Mouse (Mus musculus) spleen, adult 2 months (tissue): ENCODE data around the gene Gps2. TPM values are rescaled to one million over a fixed set of nuclear protein-coding genes. Genes with fewer than 3 reads are reported as not detected.

Source experiments
- DNase-seq, 2 experiments: peaks; one replicate each; pipeline versions ENCODE4 v3.0.0 to v3.0.0-alpha.2; 2012 to 2021; ENCODE audit warnings: low spot score in 2 of 2, low read depth in 1 of 2
- H3K27ac ChIP-seq: fragments of 200-500 bp; 2 replicates; pipeline ENCODE4 v1.5.1; 2012; ENCODE audit warnings: low read length, inconsistent platforms; ENCODE audit not compliant: insufficient read depth
- H3K27me3 ChIP-seq: fragments of 200-500 bp; 2 replicates; pipeline ENCODE4 v1.6.1; 2012; ENCODE audit warnings: mild to moderate bottlenecking, moderate library complexity, low read length, inconsistent platforms; ENCODE audit not compliant: control insufficient read depth, insufficient read depth
- H3K36me3 ChIP-seq: fragments of 200-500 bp; 2 replicates; pipeline ENCODE4 v1.6.1; 2012; ENCODE audit warnings: mild to moderate bottlenecking, low read length, inconsistent platforms; ENCODE audit not compliant: control insufficient read depth, insufficient read depth
- H3K4me1 ChIP-seq: fragments of 200-500 bp; 2 replicates; pipeline ENCODE4 v1.6.1; 2011; ENCODE audit warnings: inconsistent platforms; ENCODE audit not compliant: control insufficient read depth, insufficient read depth, insufficient read length
- H3K4me3 ChIP-seq: fragments of 200-500 bp; 2 replicates; pipeline ENCODE4 v1.5.1; 2011; ENCODE audit warnings: mild to moderate bottlenecking, inconsistent platforms; ENCODE audit not compliant: insufficient read depth, insufficient read length; ENCODE audit errors: extremely low read depth
- CTCF ChIP-seq: fragments of 200-500 bp; IDR thresholded peaks from 2 replicates; pipeline ENCODE4 v1.5.1; 2011; ENCODE audit warnings: mild to moderate bottlenecking, inconsistent platforms; ENCODE audit not compliant: insufficient read depth, insufficient read length, insufficient replicate concordance; ENCODE audit errors: extremely low read depth
- POLR2A ChIP-seq: fragments of 200-500 bp; IDR thresholded peaks from 2 replicates; pipeline ENCODE4 v1.6.1; 2011; ENCODE audit warnings: low read depth, low read length, inconsistent platforms
- WGBS: fragments of 180-500 bp; shearing (Covaris S2); methylation state at CpG from one replicate; pipeline ENCODE4 v1.1.7; 2018; 5-methylcytosine and 5-hydroxymethylcytosine counted together
- polyA plus RNA-seq: library from polyadenylated mRNA; depleted of rRNA; stranded (reverse); fragments of >200 nt; gene quantifications from 2 replicates; pipeline ENCODE4 v1.2.3, GENCODE M21; 2012

Gps2 gene
- polyA plus RNA-seq, 1 experiment = 119 TPM

DNA sequence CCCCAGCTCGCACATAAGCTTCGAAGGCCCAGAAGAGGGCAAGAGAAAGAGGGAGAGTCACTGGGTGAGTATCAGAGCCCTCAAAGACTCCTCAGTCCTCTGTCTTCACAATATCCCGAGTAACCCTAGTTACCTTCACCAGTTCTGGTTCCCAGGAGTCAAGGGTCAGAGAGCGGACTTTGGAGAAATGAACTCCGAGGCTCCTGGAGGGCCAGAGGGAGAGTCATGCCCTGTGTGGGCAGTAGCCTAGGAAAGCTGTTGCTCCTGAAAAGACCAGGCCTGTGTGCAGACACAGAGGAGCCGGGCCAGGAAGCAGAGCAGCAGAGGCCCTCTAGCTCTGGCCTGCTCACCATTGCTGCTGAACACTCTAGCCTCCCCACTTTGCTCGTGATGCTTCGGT is 29.0 kb upstream of the Gps2 start:
- Histone ChIP-seq H3K27ac (no peak overlapping the region), H3K4me3 (no peak overlapping the region), H3K36me3 (peaks cover 37% of the 10 kb centered on the region), H3K27me3 (no peaks in the 10 kb centered on the region), H3K4me1 (peaks cover 5% of the 10 kb centered on the region; the same call in 1 of the 2 replicates)
- TF ChIP-seq CTCF (no peak), POLR2A (no peak)
- WGBS = 87% methylated on average over 8 of the region's 8 CpGs
- DNase-seq = no peak

DNA sequence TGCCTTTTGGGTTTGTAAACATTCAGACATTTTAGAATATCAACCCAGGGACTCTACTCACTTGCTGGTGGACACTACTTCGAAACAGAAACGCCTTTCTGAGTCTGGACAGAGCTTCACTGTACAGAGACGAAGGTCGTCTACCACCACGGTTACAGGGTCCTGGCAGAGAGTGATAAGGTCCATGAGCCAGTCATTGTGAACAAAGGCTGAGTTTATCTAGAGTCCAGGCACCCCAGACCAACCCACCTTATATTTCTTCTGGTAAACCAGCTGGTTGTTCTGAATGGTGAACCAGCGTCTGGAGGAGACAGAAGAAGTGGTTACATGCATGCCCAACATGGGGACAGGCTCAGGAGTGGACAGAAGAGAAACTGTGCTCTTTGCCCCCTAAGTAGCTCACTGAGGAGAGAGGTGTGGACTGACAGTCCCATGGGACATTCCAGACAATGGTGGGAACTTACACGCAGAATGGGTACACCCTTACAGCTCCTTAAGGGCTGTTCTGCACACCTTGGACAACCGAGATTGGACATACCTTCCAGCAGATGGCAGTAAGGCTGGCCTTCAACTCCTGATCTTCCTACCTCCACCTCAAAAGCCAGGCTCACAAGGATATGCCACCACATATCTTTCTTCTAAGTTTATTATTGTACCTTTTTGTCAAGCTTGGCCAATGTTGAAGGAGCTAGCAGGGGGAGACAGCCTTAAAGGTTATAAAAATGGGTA is 26.6 kb upstream of the Gps2 start:
- no peak; the same call in 1 of the 2 replicates for TF ChIP-seq CTCF
- TF ChIP-seq POLR2A = no peak
- no peak for DNase-seq
- Histone ChIP-seq H3K4me1 (peaks cover 5% of the 10 kb centered on the region; the same call in 1 of the 2 replicates), H3K4me3 (no peak overlapping the region), H3K27me3 (no peaks in the 10 kb centered on the region), H3K36me3 (peaks cover 51% of the 10 kb centered on the region), H3K27ac (no peak overlapping the region)
- 80% methylated on average over 8 of the region's 8 CpGs for whole genome bisulfite sequencing

DNA sequence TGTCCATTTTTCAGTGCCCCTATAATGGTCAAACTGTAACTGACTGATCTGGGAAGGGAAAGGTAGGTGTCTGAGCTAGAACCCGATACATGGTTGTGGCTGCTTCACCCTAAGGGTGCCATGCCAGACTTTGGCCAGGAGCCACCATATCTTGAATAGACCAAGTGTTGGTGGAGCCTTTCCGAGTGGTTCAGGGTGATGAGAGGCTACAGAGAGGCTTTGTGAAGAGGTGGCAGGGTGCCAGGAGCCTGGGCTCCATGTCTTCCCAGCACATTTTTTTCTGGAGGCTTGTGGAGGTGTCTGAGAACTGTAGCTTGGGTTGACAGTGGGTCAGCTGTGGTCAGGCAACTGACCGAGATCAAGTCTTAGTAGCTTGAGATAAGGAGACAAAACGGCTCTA is 22.2 kb upstream of the Gps2 start:
- H3K27ac ChIP-seq = no peak overlapping the region
- peaks cover 11% of the 10 kb centered on the region; the same call in 1 of the 2 replicates for H3K4me1 ChIP-seq
- TF ChIP-seq POLR2A = no peak
- TF ChIP-seq CTCF = no peak
- WGBS = 86% methylated on average over 4 of the region's 4 CpGs
- no peak for DNase-seq
- H3K4me3 ChIP-seq = no peak overlapping the region
- peaks cover 25% of the 10 kb centered on the region for H3K36me3 ChIP-seq
- H3K27me3 ChIP-seq = no peaks in the 10 kb centered on the region

DNA sequence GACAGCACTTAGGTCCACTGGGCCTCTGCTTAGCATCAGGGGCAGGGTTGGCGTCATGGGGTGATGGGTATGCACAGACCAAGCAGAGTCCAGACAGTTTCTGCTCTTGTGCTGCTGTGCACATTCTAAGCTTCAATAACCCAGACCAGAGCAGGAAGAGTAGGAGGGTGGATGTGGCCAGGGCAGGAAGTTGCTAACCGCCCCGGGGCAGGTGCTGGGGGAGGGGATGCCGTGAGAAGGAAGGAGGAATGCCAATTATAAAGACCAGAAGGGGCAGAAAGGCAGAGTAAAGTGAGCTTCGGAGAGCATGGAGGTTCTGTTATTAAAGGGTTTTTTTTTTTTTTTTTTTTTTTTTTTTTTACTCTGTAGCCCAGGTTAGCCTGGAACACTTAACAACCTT is 19.0 kb upstream of the Gps2 start:
- Histone ChIP-seq H3K36me3 (peaks cover 14% of the 10 kb centered on the region), H3K27ac (peak overlapping the region; percentile 98), H3K4me3 (peak overlapping the region; percentile 70), H3K4me1 (peaks cover 11% of the 10 kb centered on the region; the same call in 1 of the 2 replicates), H3K27me3 (no peaks in the 10 kb centered on the region)
- WGBS = 4% methylated on average over 5 of the region's 5 CpGs
- DNase-seq = peak; percentile 65 to 87
- TF ChIP-seq POLR2A = no peak; the same call in 1 of the 2 replicates

DNA sequence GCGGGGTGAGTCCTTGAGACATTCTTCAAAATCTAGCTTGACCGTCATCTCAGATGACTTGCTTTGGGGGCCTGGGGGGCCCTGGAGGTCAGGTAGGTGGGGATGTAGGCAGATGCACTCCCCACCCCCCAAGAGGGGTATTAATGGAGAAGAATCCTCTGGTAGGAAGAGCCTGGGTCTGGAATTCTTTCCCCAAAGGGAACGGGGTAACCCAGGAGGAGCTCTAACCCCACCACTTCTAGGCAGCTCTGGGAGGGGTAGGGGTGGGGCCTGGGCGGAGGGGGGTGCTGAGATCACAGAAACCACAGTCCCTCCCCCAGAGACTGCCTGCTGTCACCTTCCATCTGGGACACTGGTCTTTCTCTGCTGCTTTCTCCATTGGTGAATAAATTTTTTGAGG is 18.4 kb upstream of the Gps2 start, which contains the start of gene Acap1:
Acap1 (minus strand) TSS at position 249 of the 400 bp plus-strand sequence.
- 6% methylated on average over 4 of the region's 4 CpGs for WGBS
- Histone ChIP-seq H3K4me1 (peaks cover 11% of the 10 kb centered on the region; the same call in 1 of the 2 replicates), H3K4me3 (peak within 1 kb of the TSS; percentile 70), H3K27me3 (no peaks in the 10 kb centered on the region), H3K27ac (peak within 1 kb of the TSS; percentile 98), H3K36me3 (peaks cover 8% of the 10 kb centered on the region)
- TF ChIP-seq POLR2A = no peak; the same call in 1 of the 2 replicates
- DNase-seq = peak in 1 of 2 experiments; percentile 62

DNA sequence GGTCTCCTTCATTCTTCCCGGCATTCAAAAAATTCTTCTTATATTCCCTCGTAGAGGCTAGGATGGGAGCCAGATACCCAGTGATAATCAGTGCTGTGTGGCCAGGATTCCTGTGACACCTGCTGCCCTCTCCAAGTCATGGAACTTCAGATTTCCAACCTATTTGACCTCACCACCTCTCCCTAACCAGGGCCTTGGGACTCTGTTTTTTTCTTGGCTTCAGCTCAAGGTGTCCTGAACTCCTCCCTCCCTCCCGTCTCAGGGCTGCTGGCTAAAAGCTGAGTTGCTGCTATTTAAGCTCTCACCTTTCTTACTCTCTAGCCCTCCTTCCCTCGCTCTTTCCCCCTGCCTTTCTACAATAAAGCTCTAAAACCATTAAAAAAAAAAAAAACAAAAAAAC is 13.8 kb upstream of the Gps2 start:
- H3K4me1 ChIP-seq = peaks cover 7% of the 10 kb centered on the region; the same call in 1 of the 2 replicates
- peaks cover 8% of the 10 kb centered on the region for H3K36me3 ChIP-seq
- DNase-seq = no peak
- no peak overlapping the region for H3K27ac ChIP-seq
- TF ChIP-seq POLR2A (no peak), CTCF (no peak)
- no peaks in the 10 kb centered on the region for H3K27me3 ChIP-seq
- WGBS = 52% methylated on average over 4 of the region's 4 CpGs
- H3K4me3 ChIP-seq = no peak overlapping the region
